Mouse (Mus musculus): ENCODE measurements around the gene Fam221b. TPM values are rescaled to one million over a fixed set of nuclear protein-coding genes. Genes with fewer than 3 reads are reported as not detected.
A peak's percentile ranks its signal among the peaks of the same experiment; 100 is the strongest.

Gene Fam221b
- polyA plus RNA-seq, 1 experiment from 2014 or later = 2.8 TPM

DNA sequence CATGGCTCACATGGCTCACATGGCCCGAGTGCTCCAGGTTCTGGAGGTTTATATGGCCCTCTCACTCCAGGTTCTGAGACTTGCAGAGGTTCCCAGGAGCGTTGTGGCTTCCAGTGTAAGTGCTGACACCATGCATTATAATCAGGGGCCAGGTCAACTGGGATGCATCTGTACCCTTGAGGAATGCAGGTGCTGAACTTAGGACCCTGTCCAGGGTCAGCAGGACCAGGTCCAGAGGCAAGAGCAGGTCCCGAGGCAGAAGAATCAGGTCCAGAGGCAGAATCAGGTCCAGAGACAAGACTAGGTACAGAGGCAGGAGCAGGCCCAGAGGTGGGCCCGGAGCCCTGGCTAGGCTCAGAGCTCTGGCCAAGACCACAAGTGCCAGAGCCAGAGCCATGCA, 16.2 kb downstream of the Fam221b start:
- 83% methylated on average over 4 of the region's 4 CpGs for WGBS
- Histone ChIP-seq H3K27ac (ENCODE audit: low read length) (no peak overlapping the region), H3K27me3 (ENCODE audit: control insufficient read depth, insufficient read depth, low read depth, low read length) (no peaks in the 10 kb centered on the region), H3K4me2 (ENCODE audit: low read depth, low read length) (no peak overlapping the region), H3K36me3 (ENCODE audit: control insufficient read depth, insufficient read depth, low read length) (peaks cover 13% of the 10 kb centered on the region), H3K4me1 (replicated peaks; ENCODE audit: control insufficient read depth, insufficient read depth, low read length) (peaks cover 6% of the 10 kb centered on the region), H3K4me3 (ENCODE audit: low read length) (no peak overlapping the region), H3K9ac (ENCODE audit: low read length) (no peak overlapping the region), H3K9me3 (ENCODE audit: control insufficient read depth, low read length) (peaks cover 7% of the 10 kb centered on the region)
- ATAC-seq (ENCODE audit: low read depth) = no peak

- Histone ChIP-seq H3K36me3 (ENCODE audit: control insufficient read depth, insufficient read depth, low read length) (peaks cover 13% of the 10 kb centered on the region), H3K4me1 (replicated peaks; ENCODE audit: control insufficient read depth, insufficient read depth, low read length) (peaks cover 4% of the 10 kb centered on the region; the same call in 1 of the 2 replicates), H3K27me3 (ENCODE audit: control insufficient read depth, insufficient read depth, low read depth, low read length) (no peaks in the 10 kb centered on the region)
Measured at GRCm38 (mm10) chr4:43649783-43650182, 19.2 kb downstream of the Fam221b start.

DNA sequence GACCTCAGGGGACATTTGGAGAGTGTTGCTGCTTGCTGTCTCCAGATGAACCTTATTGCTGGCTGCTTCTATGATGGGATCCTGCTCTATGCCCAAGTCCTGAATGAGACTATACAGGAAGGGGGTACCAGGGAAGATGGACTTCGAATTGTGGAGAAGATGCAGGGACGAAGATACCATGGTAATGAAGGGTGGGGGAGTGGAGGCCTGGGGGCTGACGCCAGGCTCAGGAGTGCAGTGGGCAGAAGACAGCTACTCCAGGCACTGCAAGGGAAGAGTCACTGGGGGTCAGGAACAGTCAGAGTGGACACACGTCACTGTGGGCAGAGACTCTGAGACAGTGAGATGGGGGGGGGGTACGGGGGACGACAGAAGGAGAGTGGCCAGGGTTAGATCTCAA, 28.5 kb downstream of the Fam221b start:
- no peaks in the 10 kb centered on the region for H3K4me1 ChIP-seq (replicated peaks; ENCODE audit: control insufficient read depth, insufficient read depth, low read length)
- no peaks in the 10 kb centered on the region for H3K9me3 ChIP-seq (ENCODE audit: control insufficient read depth, low read length)
- 82% methylated on average over 6 of the region's 6 CpGs for WGBS
- no peak overlapping the region for H3K4me3 ChIP-seq (ENCODE audit: low read length)
- H3K36me3 ChIP-seq (ENCODE audit: control insufficient read depth, insufficient read depth, low read length) = no peaks in the 10 kb centered on the region
- H3K27ac ChIP-seq (ENCODE audit: low read length) = no peak overlapping the region
- H3K27me3 ChIP-seq (ENCODE audit: control insufficient read depth, insufficient read depth, low read depth, low read length) = no peaks in the 10 kb centered on the region
- H3K4me2 ChIP-seq (ENCODE audit: low read depth, low read length) = no peak overlapping the region
- no peak for ATAC-seq (ENCODE audit: low read depth)
- no peak overlapping the region for H3K9ac ChIP-seq (ENCODE audit: low read length)

More at GRCm38 (mm10) chr4:43649783-43650182, 19.2 kb downstream of the Fam221b start:
- no peak overlapping the region for H3K4me2 ChIP-seq (ENCODE audit: low read depth, low read length)
- H3K27ac ChIP-seq (ENCODE audit: low read length) = no peak overlapping the region
- H3K4me3 ChIP-seq (ENCODE audit: low read length) = no peak overlapping the region
- H3K9ac ChIP-seq (ENCODE audit: low read length) = no peak overlapping the region
- H3K9me3 ChIP-seq (ENCODE audit: control insufficient read depth, low read length) = peaks cover 7% of the 10 kb centered on the region
- no peak for ATAC-seq (ENCODE audit: low read depth)
- WGBS = 95% methylated on average over 3 of the region's 3 CpGs

GRCm38 (mm10) chr4:43640076-43640475, 28.9 kb downstream of the Fam221b start:
- Histone ChIP-seq H3K4me1 (replicated peaks; ENCODE audit: control insufficient read depth, insufficient read depth, low read length) (no peaks in the 10 kb centered on the region), H3K9ac (ENCODE audit: low read length) (no peak overlapping the region), H3K4me3 (ENCODE audit: low read length) (no peak overlapping the region), H3K4me2 (ENCODE audit: low read depth, low read length) (no peak overlapping the region), H3K27me3 (ENCODE audit: control insufficient read depth, insufficient read depth, low read depth, low read length) (no peaks in the 10 kb centered on the region), H3K9me3 (ENCODE audit: control insufficient read depth, low read length) (no peaks in the 10 kb centered on the region), H3K36me3 (ENCODE audit: control insufficient read depth, insufficient read depth, low read length) (no peaks in the 10 kb centered on the region), H3K27ac (ENCODE audit: low read length) (no peak overlapping the region)
- ATAC-seq (ENCODE audit: low read depth) = no peak
- WGBS = 66% methylated on average over 9 of the region's 9 CpGs

DNA sequence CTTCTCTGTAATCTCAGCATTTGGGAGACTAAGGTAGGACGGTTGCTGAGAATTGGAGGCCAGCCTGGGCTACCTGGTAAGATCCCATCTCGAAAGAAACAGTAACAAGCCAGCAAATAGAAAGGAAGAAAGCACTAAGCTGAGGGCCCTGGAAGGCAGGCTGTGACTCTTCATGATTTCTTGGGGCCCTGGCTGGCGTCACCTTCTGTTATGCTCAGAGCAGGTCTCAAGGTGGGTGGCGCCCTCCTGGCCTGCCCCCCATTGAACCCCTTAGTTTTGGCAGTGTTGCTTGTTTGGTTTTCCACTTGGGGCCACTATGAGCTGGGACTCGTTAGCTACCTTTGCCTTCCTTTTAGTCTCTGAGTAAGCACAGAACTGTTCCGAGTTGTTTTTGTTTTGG, 32.2 kb downstream of the Fam221b start:
- no peaks in the 10 kb centered on the region for H3K9me3 ChIP-seq (ENCODE audit: control insufficient read depth, low read length)
- WGBS = 74% methylated on average over 6 of the region's 6 CpGs
- ATAC-seq (ENCODE audit: low read depth) = no peak

DNA sequence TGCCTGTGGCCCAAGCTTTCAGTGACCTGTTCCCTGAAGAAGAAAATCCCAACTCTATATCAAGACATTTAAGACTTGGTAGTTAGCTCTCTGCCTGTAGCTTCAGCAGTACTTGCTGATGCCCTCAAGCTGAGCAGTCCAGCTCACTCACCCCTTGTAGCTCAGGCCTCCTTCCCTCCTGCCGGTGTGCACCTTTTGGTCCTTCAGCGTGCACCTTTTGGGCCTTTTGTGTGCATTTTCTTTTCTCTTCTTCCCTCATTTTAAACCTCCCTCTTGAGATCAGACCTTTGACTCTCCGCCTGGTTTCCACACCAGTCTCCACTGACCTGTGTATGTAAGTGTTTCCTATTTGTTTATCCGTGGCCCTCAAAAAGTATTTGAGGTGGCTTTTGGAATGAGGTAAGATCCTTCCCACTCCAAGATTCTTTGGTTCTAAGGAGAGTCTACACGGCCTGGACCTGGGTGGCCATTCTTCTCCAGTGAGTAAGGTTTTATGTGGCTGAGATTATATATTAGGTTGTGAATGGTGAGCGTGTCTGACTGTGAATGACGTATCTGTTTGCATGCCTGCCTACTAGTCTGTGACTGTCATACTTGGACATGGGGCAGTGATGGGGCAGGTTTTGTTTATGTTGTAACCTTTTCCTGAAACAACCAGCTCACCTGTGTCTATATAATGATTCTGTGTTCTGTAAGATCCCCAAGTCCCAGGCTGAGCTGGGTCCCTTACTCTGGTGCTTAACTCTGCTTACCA, 34.1 kb downstream of the Fam221b start:
- Histone ChIP-seq H3K9me3 (ENCODE audit: control insufficient read depth, low read length) (no peaks in the 10 kb centered on the region), H3K4me1 (replicated peaks; ENCODE audit: control insufficient read depth, insufficient read depth, low read length) (peaks cover 11% of the 10 kb centered on the region), H3K4me2 (ENCODE audit: low read depth, low read length) (no peak overlapping the region), H3K9ac (ENCODE audit: low read length) (no peak overlapping the region), H3K36me3 (ENCODE audit: control insufficient read depth, insufficient read depth, low read length) (no peaks in the 10 kb centered on the region), H3K4me3 (ENCODE audit: low read length) (no peak overlapping the region), H3K27me3 (ENCODE audit: control insufficient read depth, insufficient read depth, low read depth, low read length) (no peaks in the 10 kb centered on the region; the same call in 1 of the 2 replicates), H3K27ac (ENCODE audit: low read length) (no peak overlapping the region)
- ATAC-seq (ENCODE audit: low read depth) = no peak
- 74% methylated on average over 7 of the region's 7 CpGs for WGBS

More for the DNA sequence above, 32.2 kb downstream of the Fam221b start:
- no peak overlapping the region for H3K4me3 ChIP-seq (ENCODE audit: low read length)
- peaks cover 8% of the 10 kb centered on the region; the same call in 1 of the 2 replicates for H3K4me1 ChIP-seq (replicated peaks; ENCODE audit: control insufficient read depth, insufficient read depth, low read length)
- no peak overlapping the region for H3K27ac ChIP-seq (ENCODE audit: low read length)
- no peaks in the 10 kb centered on the region for H3K36me3 ChIP-seq (ENCODE audit: control insufficient read depth, insufficient read depth, low read length)
- H3K4me2 ChIP-seq (ENCODE audit: low read depth, low read length) = no peak overlapping the region
- H3K27me3 ChIP-seq (ENCODE audit: control insufficient read depth, insufficient read depth, low read depth, low read length) = no peaks in the 10 kb centered on the region; the same call in 1 of the 2 replicates
- no peak overlapping the region for H3K9ac ChIP-seq (ENCODE audit: low read length)

DNA sequence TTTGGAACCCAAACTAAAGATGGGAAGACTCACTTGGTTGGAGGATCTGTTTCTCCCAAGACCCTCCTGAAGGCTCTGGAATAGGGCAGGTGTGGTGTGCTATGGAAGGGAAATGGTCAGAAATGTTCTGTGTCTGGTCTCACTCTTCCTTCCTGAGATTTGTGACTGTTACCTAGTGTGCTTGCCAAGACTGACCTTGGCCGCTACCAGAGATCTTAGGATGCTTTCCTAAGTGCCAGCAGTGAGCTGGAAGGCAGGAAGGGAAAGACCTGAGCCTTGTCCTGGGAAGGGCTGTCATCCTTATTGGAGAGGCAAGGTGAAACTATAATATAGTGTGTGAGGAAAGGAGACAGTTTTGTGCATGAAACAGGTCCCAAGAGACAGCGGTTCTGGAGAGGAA, 35.2 kb downstream of the Fam221b start:
- 87% methylated on average over 2 of the region's 2 CpGs for WGBS
- H3K36me3 ChIP-seq (ENCODE audit: control insufficient read depth, insufficient read depth, low read length) = no peaks in the 10 kb centered on the region
- no peak overlapping the region for H3K4me3 ChIP-seq (ENCODE audit: low read length)
- H3K4me2 ChIP-seq (ENCODE audit: low read depth, low read length) = no peak overlapping the region
- no peak overlapping the region for H3K27ac ChIP-seq (ENCODE audit: low read length)
- ATAC-seq (ENCODE audit: low read depth) = no peak
- H3K9ac ChIP-seq (ENCODE audit: low read length) = no peak overlapping the region
- peaks cover 11% of the 10 kb centered on the region for H3K4me1 ChIP-seq (replicated peaks; ENCODE audit: control insufficient read depth, insufficient read depth, low read length)
- no peaks in the 10 kb centered on the region for H3K9me3 ChIP-seq (ENCODE audit: control insufficient read depth, low read length)
- H3K27me3 ChIP-seq (ENCODE audit: control insufficient read depth, insufficient read depth, low read depth, low read length) = no peaks in the 10 kb centered on the region; the same call in 1 of the 2 replicates

GRCm38 (mm10) chr4:43633296-43633695, 35.6 kb downstream of the Fam221b start:
- no peak for ATAC-seq (ENCODE audit: low read depth)
- peaks cover 11% of the 10 kb centered on the region for H3K4me1 ChIP-seq (replicated peaks; ENCODE audit: control insufficient read depth, insufficient read depth, low read length)

DNA sequence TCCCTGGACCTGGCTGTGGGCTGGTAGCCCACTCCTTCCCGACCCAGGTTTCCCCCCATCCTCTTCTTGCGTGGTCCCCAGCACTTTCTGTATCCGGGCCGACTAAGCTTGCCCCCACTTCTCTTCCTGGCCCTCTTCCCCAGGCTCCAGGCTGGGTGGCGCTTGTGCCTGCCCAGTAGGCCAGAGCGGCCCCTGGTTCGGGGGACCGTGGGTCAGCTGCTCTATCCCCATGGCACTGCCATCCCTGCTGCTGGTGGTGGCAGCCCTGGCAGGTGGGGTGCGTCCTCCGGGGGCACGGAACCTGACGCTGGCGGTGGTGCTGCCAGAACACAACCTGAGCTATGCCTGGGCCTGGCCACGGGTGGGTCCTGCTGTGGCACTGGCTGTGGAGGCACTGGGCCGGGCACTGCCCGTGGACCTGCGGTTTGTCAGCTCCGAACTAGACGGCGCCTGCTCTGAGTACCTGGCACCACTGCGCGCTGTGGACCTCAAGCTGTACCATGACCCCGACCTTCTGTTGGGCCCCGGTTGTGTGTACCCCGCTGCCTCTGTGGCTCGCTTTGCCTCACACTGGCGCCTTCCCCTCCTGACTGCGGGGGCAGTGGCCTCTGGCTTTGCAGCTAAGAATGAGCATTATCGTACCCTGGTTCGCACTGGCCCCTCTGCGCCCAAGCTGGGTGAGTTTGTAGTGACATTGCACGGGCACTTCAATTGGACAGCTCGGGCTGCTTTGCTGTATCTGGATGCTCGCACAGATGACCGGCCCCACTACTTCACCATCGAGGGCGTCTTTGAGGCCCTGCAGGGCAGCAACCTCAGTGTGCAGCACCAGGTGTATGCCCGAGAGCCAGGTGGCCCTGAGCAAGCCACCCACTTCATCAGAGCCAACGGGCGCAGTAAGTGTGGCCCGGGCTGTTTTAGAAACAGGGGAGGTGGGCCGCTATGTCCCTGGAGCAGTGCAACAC, 36.7 kb downstream of the Fam221b start:
- no peaks in the 10 kb centered on the region for H3K9me3 ChIP-seq (ENCODE audit: control insufficient read depth, low read length)
- peak overlapping the region; percentile 75 for H3K27ac ChIP-seq (ENCODE audit: low read length)
- H3K4me2 ChIP-seq (ENCODE audit: low read depth, low read length) = peak overlapping the region; percentile 81
- WGBS = 53% methylated on average over 42 of the region's 42 CpGs
- H3K27me3 ChIP-seq (ENCODE audit: control insufficient read depth, insufficient read depth, low read depth, low read length) = no peaks in the 10 kb centered on the region; the same call in 1 of the 2 replicates
- peak overlapping the region; percentile 84 for H3K9ac ChIP-seq (ENCODE audit: low read length)
- peak; percentile 23 for ATAC-seq (ENCODE audit: low read depth)
- H3K4me1 ChIP-seq (replicated peaks; ENCODE audit: control insufficient read depth, insufficient read depth, low read length) = peaks cover 11% of the 10 kb centered on the region
- peak overlapping the region; percentile 67 for H3K4me3 ChIP-seq (ENCODE audit: low read length)
- no peaks in the 10 kb centered on the region for H3K36me3 ChIP-seq (ENCODE audit: control insufficient read depth, insufficient read depth, low read length)

More at GRCm38 (mm10) chr4:43633296-43633695, 35.6 kb downstream of the Fam221b start:
- Histone ChIP-seq H3K9me3 (ENCODE audit: control insufficient read depth, low read length) (no peaks in the 10 kb centered on the region), H3K4me2 (ENCODE audit: low read depth, low read length) (peak overlapping the region; percentile 81; the same call in 1 of the 2 replicates), H3K9ac (ENCODE audit: low read length) (no peak overlapping the region), H3K27ac (ENCODE audit: low read length) (no peak overlapping the region), H3K36me3 (ENCODE audit: control insufficient read depth, insufficient read depth, low read length) (no peaks in the 10 kb centered on the region), H3K27me3 (ENCODE audit: control insufficient read depth, insufficient read depth, low read depth, low read length) (no peaks in the 10 kb centered on the region; the same call in 1 of the 2 replicates), H3K4me3 (ENCODE audit: low read length) (no peak overlapping the region)
- 84% methylated on average over 8 of the region's 8 CpGs for WGBS

Data from lung, embryonic 16.5 days (tissue).